Mouse (Mus musculus): Measurements from ENCODE around the gene B3galnt2. TPM values are rescaled to one million over a fixed set of nuclear protein-coding genes. Genes with fewer than 3 reads are reported as not detected.

B3galnt2 gene
- total and polyA plus RNA-seq, 3 experiments, result 13.2 to 28.4 (median 27.2) TPM

DNA sequence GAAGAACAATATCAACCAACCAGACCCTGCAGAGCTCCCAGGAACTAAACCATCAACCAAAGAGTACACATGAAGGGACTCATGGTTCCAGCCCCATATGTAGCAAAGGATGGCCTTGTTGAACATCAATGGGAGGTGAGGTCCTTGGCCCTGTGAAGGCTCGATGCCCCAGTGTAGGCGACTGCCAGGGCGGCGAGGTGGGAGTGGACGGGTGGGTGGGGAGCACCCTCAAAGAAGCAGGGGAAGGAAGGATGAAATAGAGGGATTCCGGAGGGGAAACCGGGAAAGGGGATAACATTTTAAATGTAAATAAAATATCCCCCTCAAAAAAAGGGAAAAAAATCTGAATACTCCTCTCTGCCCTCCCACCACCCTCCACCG is 84.6 kb downstream of the B3galnt2 start:
- peak overlapping the region; percentile 93 for H3K4me3 ChIP-seq
- no peaks in the 10 kb centered on the region for H3K27me3 ChIP-seq (ENCODE audit: control insufficient read depth, insufficient read depth, low read length)
- peak overlapping the region; percentile 99 for H3K27ac ChIP-seq
- peaks cover 8% of the 10 kb centered on the region; the same call in 1 of the 2 replicates for H3K36me3 ChIP-seq (ENCODE audit: control insufficient read depth, insufficient read depth, low read length)
- H3K9ac ChIP-seq (ENCODE audit: low read depth, low read length), result peak overlapping the region; percentile 91
- peaks cover 1% of the 10 kb centered on the region; the same call in 1 of the 2 replicates for H3K79me2 ChIP-seq (replicated peaks; ENCODE audit: control insufficient read depth, insufficient read depth, low read length)
- intact Hi-C loops (cut with DNase I), result loop anchor here (2.0 kb wide), 1 partner anchor 84 kb away; the partner anchor contains the start of gene B3galnt2
- TF ChIP-seq EP300 (IDR thresholded peaks at IDR 0.05; ENCODE audit: insufficient read depth, low read depth, low read length) (no peak), CTCF (IDR thresholded peaks at IDR 0.05) (no peak), POLR2A (IDR thresholded peaks at IDR 0.05; ENCODE audit: insufficient read depth, low read depth, low read length) (no peak)
- H3K4me1 ChIP-seq (ENCODE audit: control insufficient read depth, insufficient read depth, low read length), result no peaks in the 10 kb centered on the region; the same call in none of the 2 replicates
- WGBS, result 2% methylated on average over 8 of the region's 8 CpGs
- DNase-seq, result no peak

DNA sequence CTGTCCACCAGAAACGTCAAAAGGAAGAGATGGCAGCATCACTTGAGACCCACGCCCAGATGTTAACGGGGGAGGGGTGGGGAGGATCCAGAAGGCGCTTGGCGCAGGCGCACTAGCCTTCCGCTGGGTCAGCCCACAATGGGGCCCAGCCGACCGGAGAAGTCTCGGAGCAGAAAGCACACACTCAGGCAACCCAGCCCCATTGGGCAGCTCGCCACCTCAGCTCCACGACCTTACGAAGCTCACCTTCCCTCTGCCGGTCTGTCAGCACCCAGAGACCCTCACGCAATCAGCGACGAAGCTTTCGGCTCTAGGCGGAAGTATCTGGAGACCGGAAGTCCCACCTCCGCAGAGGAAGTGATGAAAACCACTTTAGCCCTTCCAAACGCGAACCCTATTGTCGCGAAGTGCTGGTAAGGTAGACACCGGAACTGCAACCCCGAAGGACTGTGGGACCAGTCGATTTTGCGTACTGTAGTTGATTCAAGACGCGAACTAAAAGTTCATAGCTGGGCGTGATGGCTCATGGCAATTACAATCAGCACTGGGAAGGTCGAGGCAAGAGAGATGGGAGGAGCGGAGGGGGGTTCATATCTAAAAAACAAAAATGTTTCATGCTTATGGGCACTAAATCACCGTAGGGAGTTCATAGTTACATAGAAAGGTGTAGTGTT is 85.2 kb downstream of the B3galnt2 start, which contains the start of gene Tbce:
Tbce (minus strand) TSS at position 347 of the 674 bp plus-strand sequence.
- Histone ChIP-seq H3K36me3 (ENCODE audit: control insufficient read depth, insufficient read depth, low read length) (peaks cover 5% of the 10 kb centered on the region; the same call in 1 of the 2 replicates), H3K4me1 (ENCODE audit: control insufficient read depth, insufficient read depth, low read length) (no peaks in the 10 kb centered on the region; the same call in 1 of the 2 replicates), H3K79me2 (replicated peaks; ENCODE audit: control insufficient read depth, insufficient read depth, low read length) (peaks cover 1% of the 10 kb centered on the region; the same call in 1 of the 2 replicates), H3K27ac (peak within 1 kb of the TSS; percentile 99), H3K27me3 (ENCODE audit: control insufficient read depth, insufficient read depth, low read length) (no peaks in the 10 kb centered on the region), H3K4me3 (peak within 1 kb of the TSS; percentile 93), H3K9ac (ENCODE audit: low read depth, low read length) (peak within 1 kb of the TSS; percentile 91)
- DNase-seq, result peak; percentile 93
- intact Hi-C loops (cut with DNase I), result loop anchor here (2.0 kb wide), 1 partner anchor 85 kb away; the partner anchor contains the start of gene B3galnt2
- under 1% methylated on average over 35 of the region's 35 CpGs for WGBS
- peak; percentile 51 for TF ChIP-seq CTCF (IDR thresholded peaks at IDR 0.05)
- TF ChIP-seq EP300 (IDR thresholded peaks at IDR 0.05; ENCODE audit: insufficient read depth, low read depth, low read length), result no peak
- peak; percentile 94 for TF ChIP-seq POLR2A (IDR thresholded peaks at IDR 0.05; ENCODE audit: insufficient read depth, low read depth, low read length)

DNA sequence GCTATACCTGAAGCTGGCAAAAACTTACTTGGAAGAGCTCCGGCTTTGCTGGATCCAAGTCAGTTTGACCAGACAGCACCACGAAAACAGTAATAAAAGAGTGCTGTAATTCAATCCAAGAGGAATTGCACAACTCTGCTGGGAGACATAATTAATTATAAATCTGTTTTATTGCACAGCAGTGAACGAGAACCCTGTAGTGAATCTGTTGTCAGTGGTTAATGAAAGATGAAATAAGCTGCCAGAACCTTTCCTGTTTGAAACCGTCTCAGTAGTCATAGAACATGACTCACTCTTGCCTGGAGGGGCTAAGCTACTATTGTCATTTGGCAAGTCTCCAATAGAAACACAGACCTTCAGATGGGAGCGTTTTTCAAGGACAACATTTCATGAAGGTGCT is 85.9 kb downstream of the B3galnt2 start:
- 16% methylated on average over 5 of the region's 5 CpGs for WGBS

DNA sequence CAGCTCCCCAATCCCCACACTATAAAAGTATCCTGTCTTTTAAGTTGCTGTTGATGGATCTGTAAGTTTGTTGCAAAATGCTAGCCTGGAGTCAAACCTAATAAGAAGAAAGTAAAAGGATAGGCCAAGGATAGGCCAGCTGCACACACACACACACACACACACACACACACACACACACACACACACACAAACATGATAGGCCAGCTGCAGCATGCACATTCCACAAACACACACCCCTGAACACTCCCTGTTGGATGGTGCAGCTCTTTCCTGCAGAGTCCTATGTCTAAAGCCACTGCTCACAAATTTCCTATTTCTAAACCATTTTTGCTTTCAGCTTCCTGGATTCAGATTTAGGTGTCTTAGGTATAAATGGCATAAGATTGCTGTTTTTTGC is 89.6 kb downstream of the B3galnt2 start:
- Histone ChIP-seq H3K36me3 (ENCODE audit: control insufficient read depth, insufficient read depth, low read length) (no peaks in the 10 kb centered on the region), H3K9ac (ENCODE audit: low read depth, low read length) (no peak overlapping the region), H3K27ac (no peak overlapping the region), H3K4me3 (no peak overlapping the region), H3K79me2 (replicated peaks; ENCODE audit: control insufficient read depth, insufficient read depth, low read length) (no peaks in the 10 kb centered on the region), H3K27me3 (ENCODE audit: control insufficient read depth, insufficient read depth, low read length) (no peaks in the 10 kb centered on the region), H3K4me1 (ENCODE audit: control insufficient read depth, insufficient read depth, low read length) (no peaks in the 10 kb centered on the region)
- TF ChIP-seq CTCF (IDR thresholded peaks at IDR 0.05) (no peak), POLR2A (IDR thresholded peaks at IDR 0.05; ENCODE audit: insufficient read depth, low read depth, low read length) (no peak), EP300 (IDR thresholded peaks at IDR 0.05; ENCODE audit: insufficient read depth, low read depth, low read length) (no peak)
- intact Hi-C loops (cut with DNase I), result no loop called here
- DNase-seq, result no peak

More for the DNA sequence above, 85.9 kb downstream of the B3galnt2 start:
- TF ChIP-seq POLR2A (IDR thresholded peaks at IDR 0.05; ENCODE audit: insufficient read depth, low read depth, low read length) (no peak), CTCF (IDR thresholded peaks at IDR 0.05) (no peak), EP300 (IDR thresholded peaks at IDR 0.05; ENCODE audit: insufficient read depth, low read depth, low read length) (no peak)
- DNase-seq, result no peak
- Histone ChIP-seq H3K4me1 (ENCODE audit: control insufficient read depth, insufficient read depth, low read length) (no peaks in the 10 kb centered on the region; the same call in 1 of the 2 replicates), H3K27me3 (ENCODE audit: control insufficient read depth, insufficient read depth, low read length) (no peaks in the 10 kb centered on the region), H3K4me3 (peak overlapping the region; percentile 93), H3K36me3 (ENCODE audit: control insufficient read depth, insufficient read depth, low read length) (no peaks in the 10 kb centered on the region), H3K27ac (peak overlapping the region; percentile 99), H3K9ac (ENCODE audit: low read depth, low read length) (no peak overlapping the region), H3K79me2 (replicated peaks; ENCODE audit: control insufficient read depth, insufficient read depth, low read length) (0 out of 2 replicates have a peak, but pooled peaks cover 1% of the 10 kb centered on the region)
- intact Hi-C loops (cut with DNase I), result loop anchor here (1.0 kb wide), 1 partner anchor 23 kb away; the partner anchor contains the start of genes Arid4b and Ggps1

DNA sequence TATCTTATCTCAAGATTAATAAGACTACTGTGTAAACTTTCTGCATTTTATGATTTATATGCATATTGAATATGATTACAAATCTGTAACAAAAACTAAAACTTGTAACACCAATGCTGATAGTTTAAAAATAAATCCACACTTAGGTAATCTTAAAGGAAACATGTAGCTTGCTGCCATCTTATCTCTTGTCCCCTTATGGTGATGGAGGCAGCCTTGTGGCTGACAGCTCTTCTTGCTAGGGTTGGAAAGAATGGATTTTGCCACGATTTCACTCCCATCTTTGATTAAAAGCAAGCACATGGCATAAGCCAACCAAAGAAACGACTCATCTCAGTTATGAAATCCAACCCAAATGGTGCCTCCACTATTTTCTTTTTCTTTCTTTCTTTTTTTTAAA is 90.3 kb downstream of the B3galnt2 start:
- 52% methylated on average over 2 of the region's 2 CpGs for WGBS

More for the DNA sequence above, 90.3 kb downstream of the B3galnt2 start:
- Histone ChIP-seq H3K27ac (no peak overlapping the region), H3K4me3 (no peak overlapping the region), H3K9ac (ENCODE audit: low read depth, low read length) (no peak overlapping the region), H3K27me3 (ENCODE audit: control insufficient read depth, insufficient read depth, low read length) (no peaks in the 10 kb centered on the region), H3K4me1 (ENCODE audit: control insufficient read depth, insufficient read depth, low read length) (no peaks in the 10 kb centered on the region), H3K36me3 (ENCODE audit: control insufficient read depth, insufficient read depth, low read length) (no peaks in the 10 kb centered on the region), H3K79me2 (replicated peaks; ENCODE audit: control insufficient read depth, insufficient read depth, low read length) (no peaks in the 10 kb centered on the region)
- intact Hi-C loops (cut with DNase I), result no loop called here
- DNase-seq, result no peak
- TF ChIP-seq CTCF (IDR thresholded peaks at IDR 0.05), result no peak
- no peak for TF ChIP-seq EP300 (IDR thresholded peaks at IDR 0.05; ENCODE audit: insufficient read depth, low read depth, low read length)
- TF ChIP-seq POLR2A (IDR thresholded peaks at IDR 0.05; ENCODE audit: insufficient read depth, low read depth, low read length), result no peak

Other genes starting within 250 kb of the B3galnt2 start
- gene Gng4, start 170.4 kb upstream of the B3galnt2 start, total RNA-seq (2021), result under 1 TPM; 0.23 to 0.32 TPM
- gene Gng4, start 170.4 kb upstream of the B3galnt2 start, polyA plus RNA-seq (2012; rRNA removed), result 0.49 and 0.67 TPM in 2 replicates
- 10 to 100 TPM; 20.4 to 21.2 TPM for gene Tbce, start 85.2 kb downstream of the B3galnt2 start, total RNA-seq (2021)
- gene Tbce, start 85.2 kb downstream of the B3galnt2 start, polyA plus RNA-seq (2012; rRNA removed), result 16.5 and 27.0 TPM in 2 replicates
- gene Arid4b, start 108.8 kb downstream of the B3galnt2 start, total RNA-seq (2021), result 10 to 100 TPM; 18.0 to 22.4 TPM
- gene Arid4b, start 108.8 kb downstream of the B3galnt2 start, polyA plus RNA-seq (2012; rRNA removed), result 2.7 and 4.9 TPM in 2 replicates
- 10 to 100 TPM; 19.2 to 24.2 TPM for gene Ggps1, start 109.0 kb downstream of the B3galnt2 start, total RNA-seq (2021)
- gene Ggps1, start 109.0 kb downstream of the B3galnt2 start, polyA plus RNA-seq (2012; rRNA removed), result 8.2 and 22.5 TPM in 2 replicates